Mouse (Mus musculus): ENCODE results near the gene Cuedc1. TPM values are rescaled to one million over a fixed set of nuclear protein-coding genes. Genes with fewer than 3 reads are reported as not detected.

Gene Cuedc1
- total RNA-seq (2023) = 1 to 10 TPM; 5.4 to 8.3 TPM

GRCm38 (mm10) chr11:88098021-88098729 is at the start of gene Cuedc1:
Gene Cuedc1 (plus strand): TSS chr11:88098058.

DNA sequence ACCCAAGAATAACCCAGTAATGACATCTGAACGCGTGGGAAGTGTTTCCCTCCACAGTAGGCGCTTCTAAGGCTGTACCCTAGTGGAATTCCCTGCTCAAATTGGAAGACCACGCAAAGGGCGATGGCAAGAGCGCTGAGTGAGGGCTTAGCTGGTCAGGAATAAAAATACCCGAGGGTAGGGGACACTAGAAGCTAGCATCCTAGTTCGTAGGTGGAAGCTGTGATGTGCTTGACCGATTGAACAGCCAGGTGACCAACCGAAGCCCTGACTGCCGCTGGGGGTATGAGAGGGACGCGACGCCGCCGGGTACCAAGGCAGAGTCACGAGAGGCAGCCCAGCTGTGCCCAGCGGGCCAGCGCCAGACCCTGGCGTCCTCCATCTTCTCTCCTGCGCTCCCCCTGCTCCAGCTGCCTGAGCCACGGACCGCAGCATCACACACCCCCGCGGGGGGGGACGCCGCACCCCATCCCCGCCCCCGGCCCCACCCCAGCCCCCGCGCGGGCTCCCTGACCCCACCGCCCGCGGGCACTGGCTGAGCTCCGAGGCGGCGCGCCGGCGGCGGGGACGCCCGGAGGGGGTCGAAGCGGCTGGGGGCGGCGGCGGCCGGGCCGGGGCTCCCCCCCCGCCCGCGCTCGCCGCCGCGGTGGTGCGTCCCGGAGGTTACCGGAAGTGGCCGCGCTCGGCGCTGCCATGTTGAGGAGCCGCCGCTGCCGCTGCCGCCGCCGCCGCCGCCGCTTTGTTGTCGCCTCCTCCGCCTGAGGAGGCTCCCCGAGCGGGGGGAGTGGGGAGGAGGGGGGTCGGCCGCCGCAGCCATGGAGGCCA is 30.1 kb upstream of the Cuedc1 start, which contains the start of gene Vezf1:
Gene Vezf1, plus strand, starts transcription at position 694 of the 825 bp plus-strand sequence.

GRCm38 (mm10) chr11:88203712-88204532 is 106.1 kb downstream of the Cuedc1 start, which contains the start of gene Mrps23:
Gene Mrps23 (plus strand): TSS chr11:88204388.

Other genes starting within 250 kb of the Cuedc1 start
- 10 to 100 TPM; 20.0 to 22.1 TPM for gene Mks1, start 244.8 kb upstream of the Cuedc1 start, total RNA-seq (2023)
- not detected for gene Epx, start 222.5 kb upstream of the Cuedc1 start, total RNA-seq (2023)
- gene Olfr462, start 205.8 kb upstream of the Cuedc1 start, total RNA-seq (2023) = not detected
- gene Olfr463, start 200.7 kb upstream of the Cuedc1 start, total RNA-seq (2023) = not detected
- gene Olfr464, start 177.1 kb upstream of the Cuedc1 start, total RNA-seq (2023) = not detected
- gene Dynll2, start 110.5 kb upstream of the Cuedc1 start, total RNA-seq (2023) = 10 to 100 TPM; 12.1 to 13.3 TPM
- gene Srsf1, start 50.7 kb upstream of the Cuedc1 start, total RNA-seq (2023) = 100 to 1,000 TPM; 370 to 375 TPM
- 10 to 100 TPM; 73.2 to 79.8 TPM for gene Vezf1, start 29.8 kb upstream of the Cuedc1 start, total RNA-seq (2023)
- 10 to 100 TPM; 60.6 to 62.7 TPM for gene Mrps23, start 106.3 kb downstream of the Cuedc1 start, total RNA-seq (2023)
- gene Ccdc182, start 196.0 kb downstream of the Cuedc1 start, total RNA-seq (2023) = not detected